Mouse (Mus musculus) embryonic fibroblast, embryonic 13.5 days (primary cell): ENCODE measurements around the gene Hdgf. TPM values are rescaled to one million over a fixed set of nuclear protein-coding genes. Genes with fewer than 3 reads are reported as not detected.
A peak's percentile ranks its signal among the peaks of the same experiment; 100 is the strongest.

Experiments used
- H3K27ac ChIP-seq: 2 replicates; pipeline ENCODE4 v1.5.1; 2012; ENCODE audit warnings: low read length, control low read depth, inconsistent platforms; ENCODE audit not compliant: insufficient read depth
- H3K4me1 ChIP-seq: 2 replicates; pipeline ENCODE4 v1.6.1; 2011; ENCODE audit warnings: low read length; ENCODE audit not compliant: control insufficient read depth, insufficient read depth
- H3K4me3 ChIP-seq: 2 replicates; pipeline ENCODE4 v1.5.1; 2011; ENCODE audit warnings: mild to moderate bottlenecking, control low read depth, low read length; ENCODE audit not compliant: insufficient read depth
- CTCF ChIP-seq: IDR thresholded peaks from 2 replicates; pipeline ENCODE4 v1.5.1; 2011; ENCODE audit warnings: mild to moderate bottlenecking, control low read depth, low read length, moderate library complexity, borderline replicate concordance; ENCODE audit not compliant: insufficient read depth
- POLR2A ChIP-seq: IDR thresholded peaks from 2 replicates; pipeline ENCODE4 v1.6.1; 2011; ENCODE audit warnings: low read depth, mild to moderate bottlenecking, control low read depth, low read length, moderate library complexity
- polyA plus RNA-seq: library from polyadenylated mRNA; stranded (reverse); fragments of >200 nt; gene quantifications from 2 replicates; pipeline ENCODE4 v1.2.4, GENCODE M21; 2011; ENCODE audit warnings: low read depth; ENCODE audit not compliant: missing spikeins, insufficient read length

Gene Hdgf
- polyA plus RNA-seq, 1 experiment = 287 TPM

GRCm38 (mm10) chr3:87945781-87946540 lies 39.8 kb downstream of the Hdgf start:
- peaks cover 47% of the 10 kb centered on the region for H3K4me1 ChIP-seq
- no peak for TF ChIP-seq POLR2A
- no peak for TF ChIP-seq CTCF

DNA sequence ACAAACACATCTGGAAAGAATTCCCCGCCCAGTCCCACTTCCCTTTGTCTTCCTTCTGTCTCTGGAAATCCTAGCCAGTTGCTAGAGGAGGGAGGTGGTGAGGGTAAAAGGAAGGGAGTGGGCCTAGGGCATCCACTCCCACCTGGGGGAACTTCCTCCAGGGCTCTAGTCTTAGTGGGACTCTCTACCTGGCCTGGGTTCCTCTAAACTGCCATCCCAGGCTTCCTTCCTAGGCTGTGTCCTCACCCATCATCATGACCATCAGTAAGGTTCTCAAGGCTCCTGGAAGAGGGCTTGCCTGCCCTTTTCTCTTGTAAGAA lies 40.4 kb downstream of the Hdgf start:
- Histone ChIP-seq H3K4me3 (no peak overlapping the region), H3K4me1 (peaks cover 45% of the 10 kb centered on the region), H3K27ac (peak overlapping the region; percentile 14)
- TF ChIP-seq POLR2A = no peak
- TF ChIP-seq CTCF = no peak

More at GRCm38 (mm10) chr3:87945781-87946540, 39.8 kb downstream of the Hdgf start:
- Histone ChIP-seq H3K4me3 (no peak overlapping the region), H3K27ac (peak overlapping the region; percentile 34; the same call in 1 of the 2 replicates)

DNA sequence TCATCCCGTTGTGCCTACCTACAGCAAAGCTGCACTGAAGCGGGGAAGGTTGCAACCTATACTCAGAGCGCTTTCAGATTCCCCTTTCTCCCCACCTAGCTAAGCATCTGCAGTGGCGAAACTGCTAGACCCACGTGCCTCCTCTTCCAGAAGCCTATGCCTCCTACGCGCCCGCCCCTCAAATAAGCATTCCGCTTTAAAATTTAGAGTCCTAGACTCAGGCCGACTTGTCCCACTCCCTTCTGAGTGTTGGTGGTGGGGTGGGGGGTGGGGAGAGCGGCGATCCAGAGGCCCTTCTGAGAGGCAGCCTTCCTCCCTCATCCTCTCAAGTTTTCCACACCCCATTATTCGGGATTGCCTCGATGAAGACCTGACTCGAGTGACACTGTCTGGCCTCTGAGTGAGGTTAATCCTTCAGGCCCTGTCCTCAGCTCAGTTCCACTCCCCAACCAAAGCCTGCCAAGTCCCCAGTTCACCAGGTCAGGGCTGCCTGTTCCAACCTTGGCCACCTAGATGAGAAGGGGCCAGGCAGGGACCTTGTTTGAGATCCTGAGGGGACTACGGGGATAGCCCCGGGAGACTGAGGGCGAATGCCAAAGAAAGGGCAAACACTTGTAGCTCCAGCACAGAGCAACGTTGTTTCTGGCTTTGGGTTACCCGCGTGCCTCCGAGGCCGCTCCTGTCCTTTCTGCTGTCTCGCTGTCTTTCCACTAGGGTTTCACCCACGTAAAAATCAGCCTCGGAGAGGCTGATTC lies 41.1 kb downstream of the Hdgf start:
- Histone ChIP-seq H3K4me3 (no peak overlapping the region), H3K27ac (peak overlapping the region; percentile 14), H3K4me1 (peaks cover 38% of the 10 kb centered on the region)
- TF ChIP-seq POLR2A (no peak; the same call in 1 of the 2 replicates), CTCF (no peak)

- 0 out of 2 replicates have a peak overlapping the region, but pooled peaks have one; percentile 9 for H3K27ac ChIP-seq
- no peak for TF ChIP-seq POLR2A
- TF ChIP-seq CTCF = no peak
- H3K4me3 ChIP-seq = no peak overlapping the region
- H3K4me1 ChIP-seq = peaks cover 37% of the 10 kb centered on the region
These were observed 41.7 kb downstream of the Hdgf start for GRCm38 (mm10) chr3:87947811-87948199.

DNA sequence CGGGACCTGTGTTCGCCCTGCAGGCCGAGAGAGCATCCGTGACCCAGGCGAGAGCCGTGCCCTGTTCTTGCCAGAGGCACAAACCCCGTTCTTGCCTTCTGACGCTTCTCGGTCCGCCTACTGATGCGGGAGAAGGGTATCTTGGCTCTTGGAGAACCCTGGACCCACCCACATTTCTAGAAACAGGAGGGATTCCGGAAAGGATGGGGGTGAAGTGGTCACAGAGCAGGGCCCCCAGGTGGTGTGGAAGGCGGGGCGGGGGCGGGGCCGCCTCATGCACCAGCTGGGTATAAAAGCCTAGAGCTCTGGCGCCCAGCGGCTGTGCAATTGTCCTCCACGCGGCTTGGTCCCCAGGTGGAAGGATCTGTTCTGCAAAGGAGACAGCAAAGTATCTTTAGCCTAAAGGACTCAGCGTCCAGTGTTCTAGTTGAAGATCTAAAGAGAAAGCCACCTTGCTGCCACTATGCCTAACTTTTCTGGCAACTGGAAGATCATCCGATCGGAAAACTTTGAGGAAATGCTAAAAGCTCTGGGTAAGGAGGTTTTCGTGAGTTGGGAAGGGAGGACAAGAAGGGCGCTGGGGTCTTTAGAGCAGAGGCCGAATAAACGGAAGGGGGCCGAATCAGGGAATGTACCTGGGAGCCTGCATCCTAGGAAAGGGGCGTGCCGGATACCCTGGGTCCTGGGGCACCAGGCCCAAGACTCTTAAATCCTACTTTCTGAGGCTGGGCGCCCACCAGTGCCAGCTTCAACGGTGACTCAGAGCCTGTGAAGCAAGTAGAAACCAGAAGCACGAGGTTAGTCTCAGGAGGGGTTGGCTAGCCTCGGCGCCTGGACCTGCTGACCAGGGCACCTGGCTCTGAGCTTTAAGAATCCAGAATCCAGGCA lies 42.5 kb downstream of the Hdgf start, which contains the start of gene Crabp2:
Gene Crabp2, plus strand, starts transcription at position 289 of the 888 bp plus-strand sequence.
- Histone ChIP-seq H3K4me3 (peak within 1 kb of the TSS; percentile 28), H3K27ac (peak within 1 kb of the TSS; percentile 73), H3K4me1 (peaks cover 37% of the 10 kb centered on the region)
- TF ChIP-seq CTCF = no peak
- peak; percentile 82 for TF ChIP-seq POLR2A

GRCm38 (mm10) chr3:87949266-87949954 lies 43.3 kb downstream of the Hdgf start:
- H3K27ac ChIP-seq = peak overlapping the region; percentile 73
- peaks cover 32% of the 10 kb centered on the region for H3K4me1 ChIP-seq
- TF ChIP-seq POLR2A (peak; percentile 21; the same call in 1 of the 2 replicates), CTCF (no peak)
- peak overlapping the region; percentile 28 for H3K4me3 ChIP-seq

DNA sequence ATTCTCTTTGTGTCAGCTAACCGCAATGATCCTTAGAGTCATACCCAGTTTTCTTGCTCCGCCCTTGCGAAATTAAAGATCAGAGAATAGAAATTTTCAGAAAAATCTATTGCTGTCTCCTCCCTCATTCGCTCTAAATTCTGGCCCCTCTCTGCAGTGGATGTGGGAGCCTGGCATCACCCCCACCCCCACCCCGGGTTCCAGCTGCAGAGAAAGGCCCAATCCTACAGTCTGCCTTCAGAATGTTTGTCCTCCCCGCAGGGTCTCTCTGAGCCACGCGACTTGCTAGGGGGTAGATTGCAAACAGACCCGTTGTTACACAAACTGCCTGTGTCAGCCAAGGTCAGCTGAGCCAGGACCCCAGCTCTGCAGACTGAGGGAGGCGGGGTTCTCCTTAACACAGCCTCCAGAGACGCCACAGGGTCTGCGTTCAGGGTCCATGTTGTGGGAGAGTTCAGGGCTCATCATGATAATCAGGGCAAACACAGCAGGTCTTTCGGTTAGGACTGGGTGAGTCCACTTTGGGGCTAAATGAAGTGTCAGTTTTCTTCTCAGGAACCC lies 43.9 kb downstream of the Hdgf start:
- TF ChIP-seq POLR2A = no peak
- TF ChIP-seq CTCF = no peak
- Histone ChIP-seq H3K4me1 (peaks cover 26% of the 10 kb centered on the region), H3K27ac (peak overlapping the region; percentile 22; the same call in 1 of the 2 replicates), H3K4me3 (peak overlapping the region; percentile 8)

DNA sequence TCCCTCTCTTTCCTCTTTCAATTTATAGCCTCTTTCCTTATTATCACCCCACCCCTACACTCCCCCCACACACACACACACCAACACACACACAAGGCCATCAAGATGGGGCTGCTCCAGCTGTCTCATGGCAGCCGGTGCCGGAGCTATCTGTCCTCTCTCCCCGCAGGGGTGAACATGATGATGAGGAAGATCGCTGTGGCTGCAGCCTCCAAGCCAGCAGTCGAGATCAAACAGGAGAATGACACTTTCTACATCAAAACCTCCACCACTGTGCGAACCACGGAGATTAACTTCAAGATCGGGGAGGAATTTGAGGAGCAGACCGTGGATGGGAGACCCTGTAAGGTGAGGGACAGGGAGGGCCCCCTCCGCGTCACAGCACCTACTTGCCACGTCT lies 45.8 kb downstream of the Hdgf start:
- TF ChIP-seq POLR2A = no peak
- no peak for TF ChIP-seq CTCF
- no peak overlapping the region for H3K4me3 ChIP-seq
- peaks cover 9% of the 10 kb centered on the region for H3K4me1 ChIP-seq
- no peak overlapping the region for H3K27ac ChIP-seq

- H3K4me3 ChIP-seq = no peak overlapping the region
- H3K4me1 ChIP-seq = peaks cover 5% of the 10 kb centered on the region; the same call in 1 of the 2 replicates
These were observed 46.3 kb downstream of the Hdgf start for GRCm38 (mm10) chr3:87952440-87952839.

More at GRCm38 (mm10) chr3:87952440-87952839, 46.3 kb downstream of the Hdgf start:
- no peak overlapping the region for H3K27ac ChIP-seq
- TF ChIP-seq POLR2A (no peak), CTCF (no peak)
